Mouse (Mus musculus) midbrain, embryonic 14.5 days (tissue): ENCODE data around the gene Nfic. TPM values are rescaled to one million over a fixed set of nuclear protein-coding genes. Genes with fewer than 3 reads are reported as not detected.

Experiments
- ATAC-seq: fragments of 200-750 bp; cut with Nextera tagmentation; 2 replicates; pipeline ENCODE4 v1.8.0; 2017; ENCODE audit warnings: moderate number of reproducible peaks, moderate library complexity; ENCODE audit not compliant: low FRiP score, low TSS enrichment
- DNase-seq: peaks from one replicate; pipeline ENCODE4 v3.0.0-alpha.2; 2015
- H3K27ac ChIP-seq: fragments of 300-500 bp; sonication (generic); replicated peaks from 2 replicates; pipeline ENCODE4 v1.5.1; 2014; ENCODE audit warnings: mild to moderate bottlenecking, low read depth, low read length, moderate library complexity
- H3K27me3 ChIP-seq: fragments of 300-500 bp; sonication (generic); 2 replicates; pipeline ENCODE4 v1.6.1; 2014; ENCODE audit warnings: low read length, control low read depth, mixed read lengths; ENCODE audit not compliant: control insufficient read depth, insufficient read depth
- H3K36me3 ChIP-seq: fragments of 300-500 bp; sonication (generic); 2 replicates; pipeline ENCODE4 v1.6.1; 2014; ENCODE audit warnings: low read length, control low read depth; ENCODE audit not compliant: control insufficient read depth, insufficient read depth
- H3K4me1 ChIP-seq: fragments of 300-500 bp; sonication (generic); 2 replicates; pipeline ENCODE4 v1.6.1; 2014; ENCODE audit warnings: mild to moderate bottlenecking, antibody characterized with exemption, low read length, control low read depth; ENCODE audit not compliant: control insufficient read depth, insufficient read depth
- H3K4me2 ChIP-seq: fragments of 300-500 bp; sonication (generic); 2 replicates; pipeline ENCODE4 v1.6.1; 2014; ENCODE audit warnings: mild to moderate bottlenecking, low read length, moderate library complexity
- H3K4me3 ChIP-seq: fragments of 300-500 bp; sonication (generic); replicated peaks from 2 replicates; pipeline ENCODE4 v1.5.1; 2014; ENCODE audit warnings: low read depth, low read length
- H3K9ac ChIP-seq: fragments of 300-500 bp; sonication (generic); replicated peaks from 2 replicates; pipeline ENCODE4 v1.6.1; 2014; ENCODE audit warnings: mild to moderate bottlenecking, low read length, moderate library complexity
- H3K9me3 ChIP-seq: fragments of 300-500 bp; sonication (generic); 2 replicates; pipeline ENCODE4 v1.6.1; 2016; ENCODE audit warnings: low read length, control low read depth, mixed read lengths; ENCODE audit not compliant: control insufficient read depth
- WGBS: fragments of 180-500 bp; shearing (Covaris S2); extraction: QIAGEN DNeasy Blood & Tissue Kit; methylation state at CpG from one replicate; pipeline ENCODE4 v1.1.7; 2014; 5-methylcytosine and 5-hydroxymethylcytosine counted together
- polyA plus RNA-seq: library from polyadenylated mRNA; unstranded; fragments of >200 nt; fragmentation: Nextera tagmentation; extraction: Ambion mirVana; gene quantifications from 2 replicates; pipeline ENCODE4 v1.2.1, GENCODE M21; 2014

Nfic gene
- polyA plus RNA-seq, 1 experiment from 2014 or later: 13.7 TPM

DNA sequence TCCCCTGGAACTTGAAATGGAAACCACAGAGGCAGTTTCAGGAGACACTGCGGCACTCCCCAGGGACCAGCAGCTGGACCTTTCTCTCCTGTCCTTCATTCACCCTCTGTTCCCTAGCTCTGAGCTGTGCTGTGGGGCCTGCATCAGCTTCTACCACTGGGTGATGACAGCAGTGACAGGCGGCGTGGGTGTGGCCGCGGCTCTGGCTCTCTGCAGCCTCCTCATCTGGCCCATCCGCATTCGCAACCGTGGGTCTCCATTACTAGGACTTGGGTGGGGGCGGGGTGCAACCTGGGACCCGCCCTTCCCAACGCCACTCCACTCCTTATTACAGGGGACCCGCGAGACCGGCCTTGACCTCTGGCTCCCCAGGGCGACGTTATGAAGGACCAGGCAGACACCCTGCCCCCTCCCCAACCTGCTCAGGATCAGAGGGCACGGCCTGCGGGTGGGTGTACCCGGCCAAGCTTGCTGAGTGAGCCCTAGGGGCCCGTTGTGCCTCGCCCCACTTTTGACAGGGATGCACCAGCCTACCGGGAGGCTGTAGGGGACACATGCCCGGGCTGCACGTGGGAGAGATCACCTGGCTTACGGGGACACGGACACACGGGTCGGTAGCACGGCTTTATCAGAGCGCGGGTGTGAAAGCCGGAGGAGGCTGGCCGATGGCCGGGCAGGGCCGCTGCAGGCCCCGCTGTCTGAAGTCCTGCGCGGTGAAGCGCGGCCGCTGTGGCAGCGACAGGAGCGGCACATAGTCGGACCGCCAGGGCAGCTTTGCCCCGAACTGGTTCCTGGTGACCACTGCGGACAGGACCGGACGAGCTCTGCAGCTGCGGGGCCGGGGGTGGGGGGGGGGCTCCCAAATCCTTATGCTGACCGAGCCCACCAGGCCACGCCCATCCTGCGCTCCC is 91.7 kb downstream of the Nfic start:
- ATAC-seq (no peak), DNase-seq (peak; percentile 47)
- H3K4me1 ChIP-seq: peaks cover 25% of the 10 kb centered on the region
- no peaks in the 10 kb centered on the region for H3K9me3 ChIP-seq
- H3K27me3 ChIP-seq: peaks cover 14% of the 10 kb centered on the region; the same call in 1 of the 2 replicates
- H3K9ac ChIP-seq: peak overlapping the region; percentile 37; the same call in 1 of the 2 replicates
- peak overlapping the region; percentile 53 for H3K4me2 ChIP-seq
- WGBS: 13% methylated on average over 53 of the region's 54 CpGs
- H3K27ac ChIP-seq: no peak overlapping the region
- peaks cover 27% of the 10 kb centered on the region for H3K36me3 ChIP-seq
- H3K4me3 ChIP-seq: peak overlapping the region; percentile 23; the same call in 1 of the 2 replicates

DNA sequence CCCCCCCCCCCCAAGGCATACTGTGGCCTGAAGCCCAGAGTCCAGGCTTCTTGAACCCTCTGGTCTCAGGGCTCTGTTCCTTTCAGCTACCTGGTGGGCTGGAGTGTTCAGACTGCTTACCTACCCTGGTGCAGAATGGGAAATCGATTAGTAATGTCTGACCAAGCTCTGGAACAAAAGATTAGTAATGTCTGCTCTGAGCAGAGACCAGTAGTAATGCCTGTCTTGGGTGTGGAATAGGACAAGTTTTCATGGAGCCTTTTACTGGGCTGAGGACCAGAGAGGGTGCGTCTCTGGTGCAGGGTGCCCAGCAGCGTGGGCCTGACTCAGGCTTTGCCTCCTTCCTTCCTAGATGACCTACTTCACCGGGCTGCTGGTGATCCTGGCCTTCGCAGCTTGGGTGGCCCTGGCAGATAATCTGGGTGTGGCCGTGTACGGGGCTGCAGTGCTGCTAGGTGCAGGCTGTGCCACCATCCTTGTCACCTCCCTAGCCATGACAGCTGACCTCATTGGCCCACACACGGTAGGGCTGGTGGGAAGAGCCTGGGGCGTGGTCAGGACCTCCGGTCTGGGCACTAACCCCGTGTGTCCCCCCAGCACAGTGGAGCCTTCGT is 93.0 kb downstream of the Nfic start:
- 75% methylated on average over 12 of the region's 12 CpGs for WGBS
- Histone ChIP-seq H3K9me3 (no peaks in the 10 kb centered on the region), H3K9ac (no peak overlapping the region), H3K4me1 (peaks cover 32% of the 10 kb centered on the region), H3K4me2 (no peak overlapping the region), H3K36me3 (peaks cover 15% of the 10 kb centered on the region), H3K27ac (no peak overlapping the region), H3K4me3 (no peak overlapping the region), H3K27me3 (peaks cover 14% of the 10 kb centered on the region; the same call in 1 of the 2 replicates)
- ATAC-seq: no peak
- DNase-seq: no peak

DNA sequence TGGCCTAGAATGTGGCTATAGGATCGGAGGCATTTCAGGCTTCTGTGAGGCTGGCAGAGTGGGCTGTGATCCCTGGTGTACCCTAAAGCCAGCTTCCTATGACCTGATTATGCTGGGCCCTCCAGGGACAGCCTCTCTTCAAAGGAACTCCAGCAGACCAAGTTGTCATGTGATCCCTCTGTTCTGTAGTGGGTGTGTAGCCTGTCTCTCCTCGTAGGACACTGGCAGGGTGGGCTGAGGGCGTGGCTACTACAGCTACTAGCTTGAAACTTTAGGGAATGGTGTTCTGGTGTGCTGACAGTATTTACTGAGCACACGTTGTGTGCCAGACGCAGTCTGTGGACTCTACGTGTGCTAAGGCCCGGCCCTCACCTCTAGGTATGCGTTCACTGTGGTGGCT is 94.7 kb downstream of the Nfic start:
- ATAC-seq (no peak), DNase-seq (no peak)
- no peak overlapping the region for H3K4me2 ChIP-seq
- H3K9me3 ChIP-seq: no peaks in the 10 kb centered on the region
- H3K36me3 ChIP-seq: peaks cover 2% of the 10 kb centered on the region; the same call in 1 of the 2 replicates
- H3K4me1 ChIP-seq: peaks cover 31% of the 10 kb centered on the region
- H3K27me3 ChIP-seq: peaks cover 14% of the 10 kb centered on the region; the same call in 1 of the 2 replicates
- no peak overlapping the region for H3K27ac ChIP-seq
- no peak overlapping the region for H3K4me3 ChIP-seq
- H3K9ac ChIP-seq: no peak overlapping the region
- 73% methylated on average over 8 of the region's 8 CpGs for WGBS

DNA sequence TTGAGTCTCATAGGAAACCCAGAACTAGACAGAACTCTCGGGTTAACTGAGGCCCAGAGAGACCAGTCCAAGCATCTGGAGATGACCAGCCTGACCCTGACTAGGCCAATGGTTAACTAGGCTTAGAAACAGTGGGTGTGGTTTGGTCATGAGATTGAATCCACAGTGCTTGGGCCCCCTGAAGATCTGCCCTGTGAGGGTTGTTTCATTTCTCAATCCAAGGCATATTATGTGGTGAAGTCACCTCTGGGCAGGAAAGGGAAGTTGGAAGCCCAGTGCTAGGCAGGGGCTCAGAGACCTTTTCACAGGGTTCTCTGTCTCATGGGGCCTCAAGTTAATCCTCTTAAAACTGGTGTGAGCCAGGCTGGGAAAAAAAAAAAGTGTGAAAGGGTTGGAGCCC is 96.6 kb downstream of the Nfic start:
- Histone ChIP-seq H3K36me3 (peaks cover 2% of the 10 kb centered on the region; the same call in 1 of the 2 replicates), H3K27me3 (peaks cover 6% of the 10 kb centered on the region; the same call in 1 of the 2 replicates), H3K27ac (no peak overlapping the region), H3K9ac (peak overlapping the region; percentile 81; the same call in 1 of the 2 replicates), H3K4me2 (peak overlapping the region; percentile 97), H3K9me3 (no peaks in the 10 kb centered on the region), H3K4me1 (peaks cover 16% of the 10 kb centered on the region), H3K4me3 (no peak overlapping the region; the same call in 1 of the 2 replicates)
- WGBS: 62% methylated on average over 1 of the region's 1 CpGs
- ATAC-seq (no peak), DNase-seq (no peak)

DNA sequence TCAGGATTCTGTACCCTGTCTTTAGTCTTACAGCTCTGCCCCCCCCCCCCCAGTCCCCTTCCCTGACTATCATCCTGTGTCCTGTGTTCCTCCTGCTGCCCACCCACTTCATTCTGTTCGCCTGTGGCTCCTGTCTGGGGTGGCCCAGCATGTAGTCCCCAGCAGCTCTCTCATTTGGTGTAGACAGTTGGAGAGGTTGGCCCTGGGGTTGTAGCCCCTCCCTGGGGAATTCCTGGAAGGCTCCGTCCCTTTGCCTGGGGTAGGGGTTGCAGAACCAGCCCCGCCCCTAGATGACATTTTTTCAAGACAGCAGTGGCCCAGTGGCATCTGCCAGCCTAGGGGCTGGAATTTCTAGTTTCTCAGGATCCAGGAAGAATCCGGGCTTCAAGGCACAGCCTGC is 97.2 kb downstream of the Nfic start:
- WGBS: 21% methylated on average over 4 of the region's 4 CpGs
- Histone ChIP-seq H3K27ac (no peak overlapping the region), H3K4me1 (peaks cover 12% of the 10 kb centered on the region)

DNA sequence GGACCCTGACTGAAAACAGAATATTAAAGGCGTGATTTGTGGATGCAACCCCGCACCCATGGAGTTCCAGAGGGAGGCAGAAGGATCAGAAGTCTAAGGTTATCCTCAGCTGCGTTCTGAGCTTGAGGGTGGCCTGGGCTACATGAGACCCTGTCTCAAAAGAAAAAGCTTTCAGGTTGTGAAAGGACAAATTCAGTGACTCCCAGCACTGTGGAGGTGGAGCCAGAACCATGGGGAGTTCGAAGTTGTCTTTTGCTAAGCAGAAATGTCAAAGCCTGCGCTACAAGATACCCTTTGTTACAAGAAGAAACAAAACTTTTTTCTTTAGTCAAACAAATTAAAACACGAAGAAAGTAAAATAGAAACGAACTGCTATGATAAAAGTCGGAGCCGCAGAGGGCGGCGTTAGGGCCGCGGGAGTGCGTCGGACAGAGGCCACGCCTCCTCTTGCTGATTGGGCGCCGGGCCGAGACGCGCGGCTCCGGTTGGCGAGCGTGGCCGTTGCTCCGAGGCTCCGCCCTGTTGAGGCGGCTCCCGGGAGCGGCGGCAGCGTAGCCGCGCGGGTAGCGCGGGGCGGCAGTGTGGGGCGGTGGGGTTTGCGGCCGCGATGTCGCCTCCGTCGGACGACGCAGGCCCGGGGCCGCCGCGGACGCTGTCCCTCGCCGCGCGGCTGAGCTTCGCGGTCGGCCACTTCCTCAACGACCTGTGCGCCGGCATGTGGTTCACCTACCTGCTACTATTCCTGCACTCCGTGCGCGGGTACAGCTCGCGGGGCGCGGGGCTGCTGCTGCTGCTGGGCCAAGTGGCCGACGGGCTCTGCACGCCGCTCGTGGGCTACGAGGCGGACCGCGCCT is 98.2 kb downstream of the Nfic start, which contains the start of gene Mfsd12:
TSS of gene Mfsd12 (plus strand) at position 501 of the 854 bp plus-strand sequence.
- peak within 1 kb of the TSS; percentile 81 for H3K9ac ChIP-seq
- peak within 1 kb of the TSS; percentile 97 for H3K4me2 ChIP-seq
- no peaks in the 10 kb centered on the region for H3K9me3 ChIP-seq
- peak; percentile 89 for ATAC-seq
- H3K36me3 ChIP-seq: 0 out of 2 replicates have a peak, but pooled peaks cover 2% of the 10 kb centered on the region
- peaks cover 12% of the 10 kb centered on the region for H3K4me1 ChIP-seq
- H3K27ac ChIP-seq: peak within 1 kb of the TSS; percentile 66
- peak; percentile 96 for DNase-seq
- WGBS: 2% methylated on average over 75 of the region's 79 CpGs
- no peaks in the 10 kb centered on the region for H3K27me3 ChIP-seq
- peak within 1 kb of the TSS; percentile 74 for H3K4me3 ChIP-seq

More for the DNA sequence above, 97.2 kb downstream of the Nfic start:
- DNase-seq (no peak), ATAC-seq (no peak)
- Histone ChIP-seq H3K36me3 (peaks cover 2% of the 10 kb centered on the region; the same call in 1 of the 2 replicates), H3K4me2 (peak overlapping the region; percentile 97), H3K27me3 (peaks cover 5% of the 10 kb centered on the region; the same call in 1 of the 2 replicates), H3K9me3 (no peaks in the 10 kb centered on the region), H3K4me3 (peak overlapping the region; percentile 74), H3K9ac (peak overlapping the region; percentile 81; the same call in 1 of the 2 replicates)

DNA sequence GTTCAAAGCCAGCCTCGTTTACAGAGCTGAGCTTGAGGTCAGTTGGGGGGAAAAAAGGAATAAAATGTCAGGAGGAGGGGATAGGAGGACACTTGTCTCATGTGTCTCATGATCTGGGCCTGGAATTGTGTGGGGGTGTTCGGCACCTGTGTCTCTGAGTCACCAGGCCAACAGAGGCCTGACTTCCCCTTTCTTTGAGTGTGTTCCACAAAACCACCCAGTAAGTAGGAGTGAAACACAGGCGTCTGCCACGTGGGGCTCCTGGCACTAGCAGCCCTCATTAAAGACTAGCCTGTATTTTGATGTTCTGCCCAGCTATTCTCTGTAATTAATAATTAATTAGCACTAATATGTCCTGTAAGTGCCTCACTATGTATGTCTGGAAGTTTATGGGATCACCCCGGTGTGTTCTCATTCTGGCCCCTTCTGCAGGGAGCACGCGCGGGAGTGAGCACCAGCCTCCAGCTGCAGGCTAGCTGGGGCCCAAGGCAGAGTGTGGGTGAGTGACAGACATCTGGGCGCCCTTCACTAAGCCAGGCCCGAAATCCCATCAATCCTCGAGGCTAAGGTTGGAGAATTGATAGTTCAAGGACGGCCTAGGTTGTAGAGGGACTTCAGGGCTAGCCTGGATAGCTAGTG is 99.0 kb downstream of the Nfic start:
- H3K9ac ChIP-seq: no peak overlapping the region
- DNase-seq (no peak), ATAC-seq (no peak)
- H3K9me3 ChIP-seq: no peaks in the 10 kb centered on the region
- H3K4me3 ChIP-seq: no peak overlapping the region
- H3K4me1 ChIP-seq: peaks cover 12% of the 10 kb centered on the region
- no peak overlapping the region for H3K27ac ChIP-seq
- H3K36me3 ChIP-seq: 0 out of 2 replicates have a peak, but pooled peaks cover 2% of the 10 kb centered on the region
- peak overlapping the region; percentile 97 for H3K4me2 ChIP-seq
- no peaks in the 10 kb centered on the region for H3K27me3 ChIP-seq
- 57% methylated on average over 12 of the region's 12 CpGs for WGBS
